ENCODE assay signal across 15 mouse cellular contexts in genomic region chr14:77448001-77448400, GRCm38 (mm10).
"Had no signal": no experiment of that assay in that cellular context is flagged by ENCODE, and none has a peak within 500 bp of the region (broad histone marks: within the 10 kb centered on the region; RNA-seq: fewer than 3 reads in every experiment).

No protein-coding gene starts in this region.

- ATAC-seq: inflammation-experienced regulatory T-cells, adult 6 months; intestine, postnatal 0 days; midbrain, embryonic 13.5 days had no signal

- H3K4me1 ChIP-seq: lung, embryonic 15.5 days; midbrain, embryonic 13.5 days; neural tube, embryonic 15.5 days had no signal

- H3K9ac ChIP-seq: limb, embryonic 15.5 days; liver, embryonic 14.5 days; lung, embryonic 15.5 days; midbrain, embryonic 13.5 days; neural tube, embryonic 15.5 days had no signal

- H3K9me3 ChIP-seq: limb, embryonic 15.5 days; lung, embryonic 15.5 days; midbrain, embryonic 13.5 days; neural tube, embryonic 15.5 days had no signal

- H3K4me3 ChIP-seq: limb, embryonic 15.5 days; lung, embryonic 15.5 days; midbrain, embryonic 13.5 days; myocyte; neural tube, embryonic 15.5 days had no signal

- H3K4me2 ChIP-seq: limb, embryonic 15.5 days; lung, embryonic 15.5 days; midbrain, embryonic 13.5 days; neural tube, embryonic 15.5 days had no signal

- H3K36me3 ChIP-seq: limb, embryonic 15.5 days; lung, embryonic 15.5 days; neural tube, embryonic 15.5 days had no signal

- H3K27ac ChIP-seq: limb, embryonic 15.5 days; liver, embryonic 14.5 days; lung, embryonic 15.5 days; midbrain, embryonic 13.5 days; neural tube, embryonic 15.5 days had no signal

- DNase-seq: kidney, adult 8-10 months; kidney, postnatal 36 days; layer of hippocampus, adult 9-11 months; layer of hippocampus, postnatal 36 days; spleen, adult 18-20 months; thymus, adult 2 months; thymus, postnatal 25 days had no signal

- H3K27me3 ChIP-seq: limb, embryonic 15.5 days; lung, embryonic 15.5 days; midbrain, embryonic 13.5 days; neural tube, embryonic 15.5 days had no signal
